Mouse (Mus musculus): ENCODE results near the gene Dyrk1b.
A peak's percentile ranks its signal among the peaks of the same experiment; 100 is the strongest.
"Not testable (repeated sequence)": the region's sequence is repeated elsewhere in the genome, so short reads cannot be mapped to it uniquely, and the experiment has no call there.

Gene Dyrk1b

GRCm38 (mm10) chr7:28195414-28196098, 16.3 kb downstream of the Dyrk1b start:
- DNase-seq (ENCODE audit: low spot score) = no peak

GRCm38 (mm10) chr7:28196528-28196927, 17.3 kb downstream of the Dyrk1b start:
- DNase-seq (ENCODE audit: low spot score) = peak; percentile 18

GRCm38 (mm10) chr7:28199054-28199453, 19.8 kb downstream of the Dyrk1b start:
- no peak for DNase-seq (ENCODE audit: low spot score)

GRCm38 (mm10) chr7:28203207-28204108, 24.2 kb downstream of the Dyrk1b start:
- DNase-seq (ENCODE audit: low spot score) = peak; percentile 16

- no peak for DNase-seq (ENCODE audit: low spot score)
Observed at GRCm38 (mm10) chr7:28206044-28206600, 26.9 kb downstream of the Dyrk1b start.

GRCm38 (mm10) chr7:28208396-28208987, 29.2 kb downstream of the Dyrk1b start:
- no peak for DNase-seq (ENCODE audit: low spot score)

GRCm38 (mm10) chr7:28208988-28209508, 29.8 kb downstream of the Dyrk1b start:
- DNase-seq (ENCODE audit: low spot score) = peak; percentile 86

GRCm38 (mm10) chr7:28210731-28211130, 31.5 kb downstream of the Dyrk1b start:
- no peak for DNase-seq (ENCODE audit: low spot score)

- DNase-seq (ENCODE audit: low spot score) = peak; percentile 48
Observed at GRCm38 (mm10) chr7:28214142-28214541, 34.9 kb downstream of the Dyrk1b start.

GRCm38 (mm10) chr7:28215950-28216349, 36.7 kb downstream of the Dyrk1b start:
- not testable (repeated sequence) for DNase-seq (ENCODE audit: low spot score)

GRCm38 (mm10) chr7:28217811-28218210, 38.5 kb downstream of the Dyrk1b start:
- DNase-seq (ENCODE audit: low spot score) = not testable (repeated sequence)

- not testable (repeated sequence) for DNase-seq (ENCODE audit: low spot score)
Observed at GRCm38 (mm10) chr7:28218951-28219740, 39.9 kb downstream of the Dyrk1b start.

- not testable (repeated sequence) for DNase-seq (ENCODE audit: low spot score)
Observed at GRCm38 (mm10) chr7:28226836-28227235, 47.6 kb downstream of the Dyrk1b start.

GRCm38 (mm10) chr7:28227421-28227820, 48.2 kb downstream of the Dyrk1b start:
- DNase-seq (ENCODE audit: low spot score) = not testable (repeated sequence)
